Mouse (Mus musculus): Measurements from ENCODE around the gene Evi5. TPM values are rescaled to one million over a fixed set of nuclear protein-coding genes. Genes with fewer than 3 reads are reported as not detected.

Gene Evi5
- polyA plus RNA-seq, 1 experiment from 2014 or later: 58.5 TPM

DNA sequence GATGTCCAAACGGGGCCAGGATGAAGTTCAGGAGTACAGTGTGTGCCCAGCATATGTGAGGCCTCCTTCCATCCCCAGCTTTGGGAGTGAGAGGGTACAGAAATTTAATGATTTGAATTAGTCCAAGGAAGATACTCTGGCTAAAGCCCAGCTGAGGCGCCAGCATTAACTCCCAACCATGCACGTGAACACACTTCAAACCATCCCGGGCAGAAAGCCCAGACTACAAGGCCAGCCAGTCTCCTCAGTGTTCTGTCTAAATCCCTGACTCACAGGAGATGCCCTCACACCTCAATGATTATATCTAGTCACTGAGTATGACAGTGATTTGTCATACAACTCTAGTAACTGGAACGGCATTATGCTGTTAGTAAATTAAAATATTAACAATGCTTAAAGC lies 27.6 kb downstream of the Evi5 start:
- H3K9me3 ChIP-seq (ENCODE audit: control insufficient read depth, low read length): no peaks in the 10 kb centered on the region
- DNase-seq (ENCODE audit: low spot score): no peak
- WGBS: 73% methylated on average over 5 of the region's 5 CpGs

DNA sequence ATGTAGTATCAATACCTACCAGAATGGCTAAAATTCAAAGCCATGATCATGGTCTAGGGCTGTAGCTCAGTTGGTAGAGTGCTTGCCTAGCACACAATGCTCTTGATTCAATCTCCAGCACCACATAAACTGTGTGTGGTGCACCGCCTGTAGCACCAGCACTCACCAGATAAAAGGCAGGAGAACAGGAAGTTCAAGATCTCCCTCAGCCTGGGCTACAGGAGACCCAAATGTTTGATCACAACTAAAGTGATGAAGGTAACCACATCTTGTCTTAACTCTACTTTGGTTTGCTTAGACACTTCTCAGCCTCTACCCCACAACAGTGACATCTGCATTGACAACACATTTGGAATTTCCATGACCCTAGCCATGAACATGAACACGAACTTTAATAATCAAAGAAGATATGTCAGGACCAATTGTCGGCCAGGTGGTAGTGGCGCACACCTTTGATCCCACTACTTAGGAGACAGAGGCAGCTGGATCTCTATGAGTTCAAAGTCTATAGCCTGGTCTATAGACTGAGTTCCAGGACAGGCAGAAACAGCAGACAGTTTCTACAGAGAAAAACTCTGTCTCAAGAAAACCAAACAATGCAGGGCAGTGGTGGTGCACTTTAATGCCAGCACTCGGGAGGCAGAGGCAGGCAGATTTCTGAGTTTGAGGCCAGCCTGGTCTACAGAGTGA lies 34.2 kb downstream of the Evi5 start:
- no peak overlapping the region for H3K27ac ChIP-seq (replicated peaks; ENCODE audit: low read depth, low read length)
- no peaks in the 10 kb centered on the region for H3K9me3 ChIP-seq (ENCODE audit: control insufficient read depth, low read length)
- no peaks in the 10 kb centered on the region for H3K4me1 ChIP-seq (ENCODE audit: control insufficient read depth, insufficient read depth, low read length)
- 97% methylated on average over 5 of the region's 5 CpGs for WGBS
- H3K36me3 ChIP-seq (ENCODE audit: control insufficient read depth, insufficient read depth, low read length): peaks cover 20% of the 10 kb centered on the region; the same call in 1 of the 2 replicates
- H3K27me3 ChIP-seq (replicated peaks; ENCODE audit: control insufficient read depth, insufficient read depth, low read length): no peaks in the 10 kb centered on the region
- H3K9ac ChIP-seq (ENCODE audit: low read depth, low read length): no peak overlapping the region
- H3K4me2 ChIP-seq (ENCODE audit: low read depth, low read length): no peak overlapping the region
- ATAC-seq (ENCODE audit: low read depth) (no peak), DNase-seq (ENCODE audit: low spot score) (no peak)
- no peak overlapping the region for H3K4me3 ChIP-seq (ENCODE audit: low read depth, low read length)

More for the DNA sequence above, 27.6 kb downstream of the Evi5 start:
- no peak for ATAC-seq (ENCODE audit: low read depth)
- Histone ChIP-seq H3K4me1 (ENCODE audit: control insufficient read depth, insufficient read depth, low read length) (no peaks in the 10 kb centered on the region), H3K9ac (ENCODE audit: low read depth, low read length) (no peak overlapping the region), H3K4me3 (ENCODE audit: low read depth, low read length) (no peak overlapping the region), H3K27me3 (replicated peaks; ENCODE audit: control insufficient read depth, insufficient read depth, low read length) (no peaks in the 10 kb centered on the region), H3K27ac (replicated peaks; ENCODE audit: low read depth, low read length) (no peak overlapping the region), H3K36me3 (ENCODE audit: control insufficient read depth, insufficient read depth, low read length) (no peaks in the 10 kb centered on the region), H3K4me2 (ENCODE audit: low read depth, low read length) (no peak overlapping the region)

DNA sequence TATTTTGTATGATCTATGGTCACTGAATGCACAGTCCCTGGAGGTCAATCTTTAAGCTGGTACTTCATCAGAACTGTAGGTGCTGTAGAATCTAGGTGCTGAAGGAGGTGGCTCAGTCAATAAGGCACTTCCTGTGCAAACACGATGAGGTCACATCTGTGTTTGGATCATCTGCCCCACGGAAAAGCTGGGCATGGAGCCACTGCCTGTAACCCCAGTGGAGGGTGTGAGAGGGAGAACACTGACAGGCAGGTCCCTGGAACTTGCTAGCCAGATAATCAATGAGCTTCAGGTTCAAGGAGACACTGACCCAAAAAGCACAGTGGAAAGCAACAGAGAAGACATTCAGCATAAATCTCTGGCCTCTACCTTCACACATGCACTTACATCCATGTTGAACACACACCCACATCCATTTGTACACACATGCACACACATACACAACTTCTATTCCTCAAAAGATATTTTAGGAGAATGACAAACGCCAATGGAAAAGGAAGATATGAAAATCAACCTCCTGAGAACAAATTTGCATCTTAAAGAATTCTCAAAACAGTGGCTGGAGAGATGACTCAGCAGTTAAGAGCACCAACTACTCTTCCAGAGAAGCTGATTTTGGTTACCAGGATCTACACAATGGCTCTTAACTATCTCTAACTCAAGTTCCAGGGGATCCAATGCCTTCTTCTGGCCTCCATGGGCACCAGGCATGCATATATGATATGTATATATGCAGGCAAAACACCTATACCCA lies 35.8 kb downstream of the Evi5 start:
- Histone ChIP-seq H3K4me3 (ENCODE audit: low read depth, low read length) (no peak overlapping the region), H3K27me3 (replicated peaks; ENCODE audit: control insufficient read depth, insufficient read depth, low read length) (no peaks in the 10 kb centered on the region), H3K36me3 (ENCODE audit: control insufficient read depth, insufficient read depth, low read length) (peaks cover 20% of the 10 kb centered on the region; the same call in 1 of the 2 replicates), H3K27ac (replicated peaks; ENCODE audit: low read depth, low read length) (no peak overlapping the region), H3K9me3 (ENCODE audit: control insufficient read depth, low read length) (no peaks in the 10 kb centered on the region), H3K4me2 (ENCODE audit: low read depth, low read length) (no peak overlapping the region), H3K4me1 (ENCODE audit: control insufficient read depth, insufficient read depth, low read length) (no peaks in the 10 kb centered on the region), H3K9ac (ENCODE audit: low read depth, low read length) (no peak overlapping the region)
- WGBS: 65% methylated on average over 3 of the region's 3 CpGs
- ATAC-seq (ENCODE audit: low read depth): no peak
- DNase-seq (ENCODE audit: low spot score): no peak

DNA sequence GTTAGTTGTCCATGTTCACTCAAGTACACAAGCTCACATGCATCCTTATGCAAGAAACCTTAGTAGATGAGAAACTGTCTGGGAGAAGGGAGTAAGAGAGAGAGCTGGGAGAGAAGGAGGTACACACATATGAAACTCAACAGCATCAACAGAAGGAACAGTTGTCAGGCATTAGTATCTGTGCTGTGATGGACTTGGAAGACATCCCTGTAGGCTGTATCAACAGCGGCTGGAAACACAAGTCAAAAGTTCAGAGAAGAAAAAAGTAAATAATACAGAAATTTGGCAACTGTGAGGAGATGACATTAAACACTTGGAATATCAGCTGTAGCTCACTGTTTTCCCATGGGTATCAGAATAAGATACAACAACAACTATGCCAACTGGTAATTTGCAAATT lies 40.6 kb downstream of the Evi5 start:
- H3K4me2 ChIP-seq (ENCODE audit: low read depth, low read length): no peak overlapping the region
- H3K4me3 ChIP-seq (ENCODE audit: low read depth, low read length): no peak overlapping the region
- DNase-seq (ENCODE audit: low spot score): no peak
- no peaks in the 10 kb centered on the region for H3K4me1 ChIP-seq (ENCODE audit: control insufficient read depth, insufficient read depth, low read length)
- no peak overlapping the region for H3K27ac ChIP-seq (replicated peaks; ENCODE audit: low read depth, low read length)
- no peaks in the 10 kb centered on the region for H3K27me3 ChIP-seq (replicated peaks; ENCODE audit: control insufficient read depth, insufficient read depth, low read length)
- peaks cover 13% of the 10 kb centered on the region for H3K36me3 ChIP-seq (ENCODE audit: control insufficient read depth, insufficient read depth, low read length)
- H3K9me3 ChIP-seq (ENCODE audit: control insufficient read depth, low read length): peaks cover 12% of the 10 kb centered on the region
- 65% methylated on average over 1 of the region's 1 CpGs for WGBS
- no peak for ATAC-seq (ENCODE audit: low read depth)
- no peak overlapping the region for H3K9ac ChIP-seq (ENCODE audit: low read depth, low read length)

DNA sequence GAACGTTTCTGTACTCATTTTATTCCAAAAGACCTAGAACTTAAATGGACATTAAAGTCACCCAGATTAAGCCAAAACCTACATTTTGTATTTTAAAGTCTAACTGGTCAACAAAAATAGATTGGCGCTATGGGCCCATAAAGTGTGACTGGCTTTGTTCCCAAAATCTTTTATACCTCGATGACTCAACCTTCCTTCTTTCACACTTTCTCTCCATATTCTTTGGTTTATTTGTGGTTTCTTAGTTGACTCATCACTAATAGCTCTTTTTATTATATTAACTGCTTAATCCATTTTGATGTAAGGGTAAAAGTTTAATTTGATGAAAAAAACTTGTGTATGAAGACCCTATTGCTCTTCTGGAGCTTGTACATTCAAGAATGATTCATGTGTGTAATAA lies 43.6 kb downstream of the Evi5 start:
- 92% methylated on average over 3 of the region's 3 CpGs for WGBS
- Histone ChIP-seq H3K36me3 (ENCODE audit: control insufficient read depth, insufficient read depth, low read length) (peaks cover 13% of the 10 kb centered on the region), H3K27ac (replicated peaks; ENCODE audit: low read depth, low read length) (no peak overlapping the region), H3K4me3 (ENCODE audit: low read depth, low read length) (no peak overlapping the region), H3K9ac (ENCODE audit: low read depth, low read length) (no peak overlapping the region), H3K27me3 (replicated peaks; ENCODE audit: control insufficient read depth, insufficient read depth, low read length) (no peaks in the 10 kb centered on the region), H3K4me1 (ENCODE audit: control insufficient read depth, insufficient read depth, low read length) (no peaks in the 10 kb centered on the region), H3K9me3 (ENCODE audit: control insufficient read depth, low read length) (peaks cover 12% of the 10 kb centered on the region), H3K4me2 (ENCODE audit: low read depth, low read length) (no peak overlapping the region)
- ATAC-seq (ENCODE audit: low read depth) (no peak), DNase-seq (ENCODE audit: low spot score) (no peak)

DNA sequence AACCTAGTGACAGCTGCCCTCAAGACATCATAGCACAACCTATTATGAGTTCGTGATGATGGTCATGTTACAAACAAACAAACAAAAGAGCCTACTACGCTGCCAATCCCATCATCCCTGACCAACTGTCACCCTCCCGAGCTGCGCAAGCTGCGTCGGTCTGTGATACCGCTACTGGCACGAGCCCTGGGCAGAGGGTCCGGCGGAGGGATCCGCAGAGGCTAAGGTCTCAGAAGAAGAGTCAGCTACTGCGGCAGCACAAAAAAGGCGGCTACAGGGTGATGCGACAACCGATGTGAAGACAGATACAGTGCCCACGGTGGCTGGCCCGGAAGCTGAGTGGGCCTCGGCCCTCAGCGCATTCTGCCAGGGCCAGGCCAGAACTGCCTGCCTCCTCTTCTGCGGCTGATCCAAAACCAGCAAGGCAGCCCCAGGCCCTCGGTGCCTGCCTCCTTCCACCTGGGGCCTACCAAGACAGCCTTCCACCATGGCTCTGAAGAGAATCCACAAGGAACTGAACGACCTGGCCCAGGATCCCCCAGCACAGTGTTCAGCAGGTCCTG lies 44.8 kb downstream of the Evi5 start, which contains the start of gene Ube2d2b:
Ube2d2b (plus strand) TSS at position 102 of the 563 bp plus-strand sequence.
- no peak for DNase-seq (ENCODE audit: low spot score)
- Histone ChIP-seq H3K9me3 (ENCODE audit: control insufficient read depth, low read length) (peaks cover 12% of the 10 kb centered on the region), H3K27me3 (replicated peaks; ENCODE audit: control insufficient read depth, insufficient read depth, low read length) (no peaks in the 10 kb centered on the region), H3K9ac (ENCODE audit: low read depth, low read length) (no peak within 1 kb of the TSS), H3K4me3 (ENCODE audit: low read depth, low read length) (no peak within 1 kb of the TSS), H3K4me2 (ENCODE audit: low read depth, low read length) (no peak within 1 kb of the TSS), H3K36me3 (ENCODE audit: control insufficient read depth, insufficient read depth, low read length) (peaks cover 13% of the 10 kb centered on the region), H3K4me1 (ENCODE audit: control insufficient read depth, insufficient read depth, low read length) (no peaks in the 10 kb centered on the region), H3K27ac (replicated peaks; ENCODE audit: low read depth, low read length) (no peak within 1 kb of the TSS)
- 97% methylated on average over 17 of the region's 22 CpGs for WGBS
- ATAC-seq (ENCODE audit: low read depth): no peak

DNA sequence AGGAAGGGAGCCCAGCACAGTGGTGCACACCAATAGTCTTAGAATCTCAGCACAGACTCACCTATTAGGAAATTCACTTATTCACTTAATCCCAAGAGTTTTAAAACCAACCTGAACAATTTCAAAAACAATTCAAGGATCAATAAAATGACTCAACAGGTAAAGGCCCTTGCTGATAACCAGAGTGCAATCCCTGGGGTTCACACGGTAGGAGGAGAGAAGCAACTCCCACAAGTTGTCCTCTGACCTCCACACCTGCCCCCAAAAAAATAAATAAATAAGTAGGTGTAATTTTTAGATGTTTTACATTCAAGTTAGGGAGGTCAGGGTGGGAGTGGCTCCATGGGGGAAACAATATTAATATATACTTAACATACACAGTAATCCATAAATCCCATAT lies 52.4 kb downstream of the Evi5 start:
- 94% methylated on average over 1 of the region's 1 CpGs for WGBS
- Histone ChIP-seq H3K4me3 (ENCODE audit: low read depth, low read length) (no peak overlapping the region), H3K4me1 (ENCODE audit: control insufficient read depth, insufficient read depth, low read length) (no peaks in the 10 kb centered on the region), H3K4me2 (ENCODE audit: low read depth, low read length) (no peak overlapping the region), H3K9me3 (ENCODE audit: control insufficient read depth, low read length) (no peaks in the 10 kb centered on the region), H3K27me3 (replicated peaks; ENCODE audit: control insufficient read depth, insufficient read depth, low read length) (no peaks in the 10 kb centered on the region), H3K9ac (ENCODE audit: low read depth, low read length) (no peak overlapping the region), H3K27ac (replicated peaks; ENCODE audit: low read depth, low read length) (no peak overlapping the region), H3K36me3 (ENCODE audit: control insufficient read depth, insufficient read depth, low read length) (peaks cover 8% of the 10 kb centered on the region; the same call in 1 of the 2 replicates)
- ATAC-seq (ENCODE audit: low read depth) (no peak), DNase-seq (ENCODE audit: low spot score) (no peak)

DNA sequence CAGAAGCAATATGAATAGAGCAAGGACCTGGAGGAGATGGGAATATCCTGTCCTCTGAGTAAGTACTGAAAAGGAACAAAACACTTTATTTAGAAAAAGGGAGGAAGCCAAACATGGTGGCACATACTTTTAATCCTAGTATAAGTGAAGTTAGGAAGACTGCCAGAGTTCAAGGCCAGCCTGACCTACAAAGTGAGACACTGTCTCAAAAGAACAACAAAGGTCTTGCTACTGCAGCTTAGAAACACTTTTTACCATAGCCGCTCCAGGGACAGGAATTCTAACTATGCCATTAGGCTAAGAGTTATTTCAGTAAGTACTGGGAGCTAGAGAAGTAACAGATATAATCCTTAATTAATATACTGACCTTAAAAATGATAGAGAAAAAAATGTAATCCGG lies 60.3 kb downstream of the Evi5 start:
- Histone ChIP-seq H3K27me3 (replicated peaks; ENCODE audit: control insufficient read depth, insufficient read depth, low read length) (no peaks in the 10 kb centered on the region), H3K4me3 (ENCODE audit: low read depth, low read length) (no peak overlapping the region), H3K4me1 (ENCODE audit: control insufficient read depth, insufficient read depth, low read length) (no peaks in the 10 kb centered on the region), H3K4me2 (ENCODE audit: low read depth, low read length) (no peak overlapping the region), H3K27ac (replicated peaks; ENCODE audit: low read depth, low read length) (no peak overlapping the region), H3K9me3 (ENCODE audit: control insufficient read depth, low read length) (no peaks in the 10 kb centered on the region), H3K36me3 (ENCODE audit: control insufficient read depth, insufficient read depth, low read length) (peaks cover 54% of the 10 kb centered on the region), H3K9ac (ENCODE audit: low read depth, low read length) (no peak overlapping the region)
- WGBS: 89% methylated on average over 2 of the region's 2 CpGs
- ATAC-seq (ENCODE audit: low read depth) (no peak), DNase-seq (ENCODE audit: low spot score) (no peak)

Measured in embryonic facial prominence, embryonic 14.5 days (tissue).